Mouse (Mus musculus) megakaryocyte, embryonic 14.5 days (primary cell): ENCODE data around the gene Mov10l1. TPM values are rescaled to one million over a fixed set of nuclear protein-coding genes. Genes with fewer than 3 reads are reported as not detected.

Experiments
- H3K27me3 ChIP-seq: replicated peaks from 2 replicates; pipeline ENCODE3; 2012; ENCODE audit warnings: inconsistent platforms
- H3K36me3 ChIP-seq: replicated peaks from 2 replicates; pipeline ENCODE3; 2012; ENCODE audit warnings: low read length, inconsistent platforms, mixed read lengths
- H3K4me1 ChIP-seq: 2 replicates; pipeline ENCODE4 v1.6.1; 2012; ENCODE audit warnings: inconsistent platforms
- H3K4me3 ChIP-seq: replicated peaks from 2 replicates; pipeline ENCODE3; 2012; ENCODE audit warnings: moderate library complexity, mild to moderate bottlenecking, inconsistent platforms
- H3K9me3 ChIP-seq: 2 replicates; pipeline ENCODE4 v1.6.1; 2012; ENCODE audit warnings: inconsistent platforms
- FLI1 ChIP-seq: IDR thresholded peaks from 2 replicates; pipeline ENCODE4 v1.6.1; 2012; ENCODE audit warnings: low read length, inconsistent platforms, mixed read lengths
- GATA1 ChIP-seq: IDR thresholded peaks from 3 replicates; pipeline ENCODE4 v1.6.1; 2012; ENCODE audit warnings: mixed read lengths, low read length, inconsistent platforms, borderline replicate concordance
- polyA plus RNA-seq: library from polyadenylated mRNA; stranded (reverse); fragments of >175 nt; gene quantifications from 2 replicates; pipeline ENCODE4 v1.2.3, GENCODE M21; 2012; ENCODE audit warnings: low replicate concordance; ENCODE audit not compliant: insufficient read depth

Gene Mov10l1
- polyA plus RNA-seq, 1 experiment: 0.21 TPM

GRCm38 (mm10) chr15:89069336-89069840 is 86.7 kb downstream of the Mov10l1 start:
- H3K36me3 ChIP-seq: no peaks in the 10 kb centered on the region
- H3K4me1 ChIP-seq: peaks cover 29% of the 10 kb centered on the region
- no peak for TF ChIP-seq GATA1
- no peak for TF ChIP-seq FLI1
- peaks cover 18% of the 10 kb centered on the region for H3K9me3 ChIP-seq
- no peak overlapping the region for H3K4me3 ChIP-seq
- peaks cover 90% of the 10 kb centered on the region for H3K27me3 ChIP-seq

GRCm38 (mm10) chr15:89070606-89071005 is 87.9 kb downstream of the Mov10l1 start:
- peaks cover 78% of the 10 kb centered on the region for H3K27me3 ChIP-seq
- H3K4me1 ChIP-seq: peaks cover 40% of the 10 kb centered on the region
- peaks cover 18% of the 10 kb centered on the region for H3K9me3 ChIP-seq
- H3K36me3 ChIP-seq: no peaks in the 10 kb centered on the region
- no peak for TF ChIP-seq FLI1
- TF ChIP-seq GATA1: no peak
- H3K4me3 ChIP-seq: no peak overlapping the region

- Histone ChIP-seq H3K36me3 (peaks cover 3% of the 10 kb centered on the region), H3K4me3 (peak overlapping the region; percentile 35), H3K9me3 (no peaks in the 10 kb centered on the region), H3K27me3 (peaks cover 45% of the 10 kb centered on the region), H3K4me1 (peaks cover 49% of the 10 kb centered on the region)
- TF ChIP-seq FLI1 (no peak), GATA1 (no peak)
Observed at GRCm38 (mm10) chr15:89073993-89074603, 91.4 kb downstream of the Mov10l1 start.

- H3K36me3 ChIP-seq: peaks cover 9% of the 10 kb centered on the region
- peaks cover 57% of the 10 kb centered on the region for H3K4me1 ChIP-seq
- peaks cover 38% of the 10 kb centered on the region for H3K27me3 ChIP-seq
- peak within 1 kb of the TSS; percentile 97 for H3K4me3 ChIP-seq
- TF ChIP-seq FLI1 (no peak), GATA1 (no peak)
- H3K9me3 ChIP-seq: no peaks in the 10 kb centered on the region
Observed at GRCm38 (mm10) chr15:89074613-89075477, 92.1 kb downstream of the Mov10l1 start, which contains the start of gene Trabd. TSS of gene Trabd (plus strand) at chr15:89075124.

GRCm38 (mm10) chr15:89075478-89076147 is 92.9 kb downstream of the Mov10l1 start:
- H3K4me3 ChIP-seq: peak overlapping the region; percentile 97

GRCm38 (mm10) chr15:89076156-89076731 is 93.5 kb downstream of the Mov10l1 start:
- H3K36me3 ChIP-seq: peaks cover 23% of the 10 kb centered on the region
- peak overlapping the region; percentile 97 for H3K4me3 ChIP-seq
- H3K4me1 ChIP-seq: peaks cover 70% of the 10 kb centered on the region
- no peaks in the 10 kb centered on the region for H3K9me3 ChIP-seq
- H3K27me3 ChIP-seq: peaks cover 24% of the 10 kb centered on the region
- TF ChIP-seq FLI1: no peak
- no peak for TF ChIP-seq GATA1

More at GRCm38 (mm10) chr15:89075478-89076147, 92.9 kb downstream of the Mov10l1 start:
- Histone ChIP-seq H3K27me3 (peaks cover 31% of the 10 kb centered on the region), H3K4me1 (peaks cover 64% of the 10 kb centered on the region), H3K9me3 (no peaks in the 10 kb centered on the region), H3K36me3 (peaks cover 17% of the 10 kb centered on the region)
- TF ChIP-seq GATA1: no peak
- TF ChIP-seq FLI1: no peak

GRCm38 (mm10) chr15:89078208-89078836 is 95.6 kb downstream of the Mov10l1 start:
- H3K27me3 ChIP-seq: peaks cover 7% of the 10 kb centered on the region
- TF ChIP-seq FLI1 (no peak), GATA1 (no peak)
- peaks cover 85% of the 10 kb centered on the region for H3K4me1 ChIP-seq
- H3K9me3 ChIP-seq: no peaks in the 10 kb centered on the region
- H3K36me3 ChIP-seq: peaks cover 44% of the 10 kb centered on the region
- peak overlapping the region; percentile 97 for H3K4me3 ChIP-seq

- no peaks in the 10 kb centered on the region for H3K9me3 ChIP-seq
- peaks cover 84% of the 10 kb centered on the region for H3K36me3 ChIP-seq
- H3K27me3 ChIP-seq: no peaks in the 10 kb centered on the region
- no peak for TF ChIP-seq GATA1
- TF ChIP-seq FLI1: no peak
- H3K4me3 ChIP-seq: no peak overlapping the region
- H3K4me1 ChIP-seq: peaks cover 75% of the 10 kb centered on the region
Observed at GRCm38 (mm10) chr15:89083906-89084305, 101.2 kb downstream of the Mov10l1 start.

- Histone ChIP-seq H3K4me1 (peaks cover 71% of the 10 kb centered on the region), H3K4me3 (no peak overlapping the region), H3K27me3 (no peaks in the 10 kb centered on the region), H3K9me3 (no peaks in the 10 kb centered on the region), H3K36me3 (peaks cover 76% of the 10 kb centered on the region)
- no peak for TF ChIP-seq FLI1
- TF ChIP-seq GATA1: no peak
Observed at GRCm38 (mm10) chr15:89084826-89085225, 102.1 kb downstream of the Mov10l1 start.
